Mouse (Mus musculus) liver, adult (tissue): ENCODE data around the gene Cdkn1b.

Experiments used
- GATA4 ChIP-seq: IDR thresholded peaks from 2 replicates; pipeline ENCODE4 v1.6.1; 2014; ENCODE audit warnings: mild to moderate bottlenecking, low read length; ENCODE audit not compliant: insufficient replicate concordance

Cdkn1b gene

DNA sequence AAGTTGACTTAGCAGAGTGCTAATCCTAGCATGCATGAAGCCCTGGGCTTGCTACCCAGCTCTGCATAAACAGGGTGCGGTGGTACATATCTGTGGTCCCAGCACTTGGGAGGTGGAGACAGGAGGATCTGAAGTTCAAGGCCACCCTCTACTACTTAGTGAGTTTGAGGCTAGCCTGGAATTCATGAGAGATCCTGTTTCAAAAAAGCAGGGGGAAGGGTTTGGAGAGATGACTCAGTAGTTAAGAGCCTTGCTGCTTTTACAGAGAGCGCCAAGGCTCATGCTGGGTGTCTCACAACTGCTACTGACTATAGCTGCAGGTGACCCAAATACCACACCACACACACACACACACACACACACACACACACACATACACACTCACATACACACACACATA is 49.3 kb downstream of the Cdkn1b start:
- TF ChIP-seq GATA4: no peak

DNA sequence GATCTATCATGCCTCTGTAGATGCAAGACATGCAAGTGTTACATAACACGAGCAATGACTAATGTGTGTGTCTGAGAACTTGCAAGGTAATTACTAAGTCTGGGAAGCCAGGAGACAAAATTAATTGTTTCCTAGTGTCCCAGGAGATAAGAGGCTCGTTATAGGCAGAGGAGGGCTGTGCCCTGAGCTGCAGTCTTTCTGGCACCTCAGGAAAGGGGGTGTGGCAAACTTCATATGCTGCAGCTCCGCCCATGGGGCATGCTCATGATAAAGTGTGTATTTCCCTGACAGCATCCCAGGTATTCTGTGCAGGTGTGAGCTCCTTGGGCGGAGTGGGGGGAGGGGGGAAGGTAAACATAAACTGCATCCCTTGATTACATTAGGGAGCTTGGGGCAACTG is 51.9 kb downstream of the Cdkn1b start:
- TF ChIP-seq GATA4: no peak
